Mouse (Mus musculus) heart, postnatal 36 days (tissue): Measurements from ENCODE around the gene Gm10974. TPM values are rescaled to one million over a fixed set of nuclear protein-coding genes. Genes with fewer than 3 reads are reported as not detected.
A peak's percentile ranks its signal among the peaks of the same experiment; 100 is the strongest.

ENCODE experiments used
- DNase-seq, 2 experiments: peaks; one replicate each; pipeline ENCODE4 v3.0.0; 2021 to 2022
- intact Hi-C: fragments of 180-260 bp; cut with DNase I; formaldehyde crosslinking; loops from one replicate; pipeline ENCODE4 v1.15.1; 2025
- total RNA-seq, 2 experiments: library from RNA; stranded (reverse); gene quantifications; 2 replicates each; pipeline ENCODE4 v1.2.3; 2021

Gene Gm10974
- total RNA-seq, 2 experiments from 2014 or later = not detected

DNA sequence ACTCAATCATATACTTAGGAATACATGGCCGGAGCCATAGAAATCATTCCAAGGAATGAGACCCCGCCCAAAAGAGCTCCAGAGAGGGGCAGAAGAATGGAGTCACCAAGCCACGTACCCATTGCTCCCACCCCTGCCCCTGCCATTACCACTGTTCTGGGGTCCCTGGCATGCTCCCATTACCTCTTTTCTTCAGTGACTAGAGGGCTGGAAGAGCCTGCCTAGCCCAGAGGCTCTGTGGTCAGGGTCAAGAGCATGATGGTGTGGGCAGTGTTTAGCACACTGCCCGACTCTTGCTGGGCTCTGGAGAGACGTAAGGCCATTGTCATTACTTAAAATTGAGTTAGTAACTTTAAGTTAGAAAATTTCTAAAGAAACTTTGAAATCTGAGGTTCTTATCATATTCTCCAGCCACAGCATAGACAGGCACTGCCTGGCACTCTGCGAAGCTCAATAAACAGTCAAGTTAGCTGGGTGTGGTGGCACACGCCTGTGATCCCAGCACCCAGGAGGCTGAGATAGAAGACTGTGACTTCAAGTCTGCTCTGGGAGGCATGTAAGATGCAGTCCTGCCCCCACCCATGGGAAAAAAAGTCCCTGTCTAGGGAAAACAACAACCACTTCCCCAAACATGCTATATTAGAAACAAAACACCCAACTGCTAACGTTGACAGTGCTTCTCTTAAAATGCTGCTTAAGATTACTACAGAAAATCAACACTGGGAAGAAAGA lies 9.7 kb upstream of the Gm10974 start:
- intact Hi-C loops = no loop called here
- DNase-seq = no peak

- intact Hi-C loops = no loop called here
- DNase-seq = no peak
Measured at GRCm38 (mm10) chr7:66358461-66358860, 7.2 kb upstream of the Gm10974 start.

GRCm38 (mm10) chr7:66359044-66359443 lies 6.7 kb upstream of the Gm10974 start:
- intact Hi-C loops = no loop called here
- no peak for DNase-seq

- DNase-seq = no peak
- intact Hi-C loops = no loop called here
Measured at GRCm38 (mm10) chr7:66364491-66364890, 1.2 kb upstream of the Gm10974 start.

DNA sequence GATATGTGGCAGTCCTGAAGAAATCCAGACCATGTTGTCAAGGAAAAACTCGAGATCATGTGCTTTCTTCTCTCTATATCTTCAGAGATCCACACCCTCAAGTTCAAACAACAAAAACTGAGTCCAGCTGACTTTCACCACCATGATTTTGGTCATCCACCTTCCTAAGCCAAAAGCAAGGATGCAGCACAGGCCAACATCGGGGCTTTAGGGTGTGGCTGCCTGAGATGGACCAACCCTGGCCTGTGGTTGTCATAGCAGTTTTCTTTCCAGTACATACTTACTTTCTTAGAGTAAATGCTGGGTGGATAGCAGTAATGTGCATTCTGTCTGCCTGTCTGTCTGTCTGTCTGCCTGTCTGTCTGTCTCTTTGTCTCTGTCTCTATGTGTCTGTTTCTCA lies 294 bp upstream of the Gm10974 start:
- DNase-seq = no peak
- intact Hi-C loops = no loop called here

DNA sequence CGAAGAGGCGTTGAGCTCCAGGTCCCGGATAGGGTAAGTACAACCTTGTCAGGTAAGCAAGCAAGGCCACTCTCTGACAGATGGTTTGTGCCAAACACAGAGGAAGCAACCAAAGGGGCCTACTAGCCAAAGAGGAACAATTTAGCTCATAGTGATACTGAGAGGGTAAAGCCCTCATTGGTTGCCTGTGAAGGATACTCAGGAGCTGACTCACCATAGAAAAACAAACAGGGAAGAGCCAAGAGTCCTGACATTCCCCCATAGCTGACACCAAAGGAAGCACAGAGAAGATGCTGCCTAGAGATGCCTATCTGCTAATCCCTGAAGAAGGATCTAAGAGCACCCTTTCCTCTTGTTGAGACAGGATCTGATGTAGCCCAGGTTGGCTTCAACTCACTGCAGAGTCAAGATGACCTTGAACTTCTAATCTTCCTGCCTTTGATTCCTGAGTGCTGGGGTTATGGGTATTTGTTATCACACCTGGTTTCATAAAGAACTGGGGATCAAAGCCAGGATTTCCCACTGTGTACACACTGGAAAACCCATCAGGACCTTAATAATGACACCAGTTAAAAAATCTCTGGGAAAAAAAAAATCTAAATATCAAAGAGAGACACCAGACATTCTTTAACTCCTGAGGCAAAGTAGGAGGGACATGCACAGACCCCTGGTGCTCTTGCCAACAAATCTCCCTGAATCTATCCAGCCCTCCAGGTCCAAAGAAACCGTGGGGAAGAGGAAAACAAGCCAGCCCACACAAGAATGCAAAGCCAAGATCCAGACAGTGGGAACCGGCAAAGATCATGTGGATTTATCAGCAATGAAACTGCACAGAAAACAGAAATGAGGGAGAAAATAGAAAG lies 3.6 kb downstream of the Gm10974 start:
- intact Hi-C loops = no loop called here
- DNase-seq = no peak

GRCm38 (mm10) chr7:66369934-66370445 lies 4.3 kb downstream of the Gm10974 start:
- no peak for DNase-seq
- intact Hi-C loops = no loop called here

- intact Hi-C loops = no loop called here
- DNase-seq = no peak
Measured at GRCm38 (mm10) chr7:66370970-66371369, 5.3 kb downstream of the Gm10974 start.

- DNase-seq = no peak
- intact Hi-C loops = no loop called here
Measured at GRCm38 (mm10) chr7:66373391-66373790, 7.7 kb downstream of the Gm10974 start.

- intact Hi-C loops = no loop called here
- DNase-seq = no peak
Measured at GRCm38 (mm10) chr7:66375736-66376135, 10.0 kb downstream of the Gm10974 start.

DNA sequence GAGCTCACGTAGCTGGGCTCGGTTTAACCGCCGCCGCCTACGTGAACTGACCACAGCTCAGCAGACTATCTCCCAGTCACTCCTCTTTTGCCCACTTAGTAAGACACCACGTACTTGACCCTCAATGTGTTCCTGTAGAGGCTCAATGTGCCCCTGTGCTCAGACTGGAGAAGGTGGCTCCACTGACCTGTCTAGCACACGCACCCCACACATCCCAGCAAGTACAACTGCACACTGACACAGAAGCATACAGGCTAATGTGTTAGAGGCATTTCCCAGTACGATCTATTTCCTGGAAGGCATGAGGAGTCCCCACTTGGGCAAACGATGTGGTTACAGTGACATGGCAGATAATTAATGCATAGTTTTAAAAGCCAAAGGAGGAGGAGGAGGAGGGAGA lies 10.9 kb downstream of the Gm10974 start:
- no peak for DNase-seq
- intact Hi-C loops = no loop called here

GRCm38 (mm10) chr7:66384213-66384612 lies 18.5 kb downstream of the Gm10974 start:
- intact Hi-C loops = no loop called here
- no peak for DNase-seq

- DNase-seq = no peak
- intact Hi-C loops = no loop called here
Measured at GRCm38 (mm10) chr7:66384891-66385290, 19.2 kb downstream of the Gm10974 start.

GRCm38 (mm10) chr7:66385826-66386225 lies 20.1 kb downstream of the Gm10974 start:
- DNase-seq = no peak
- intact Hi-C loops = no loop called here

- no peak for DNase-seq
- intact Hi-C loops = no loop called here
Measured at GRCm38 (mm10) chr7:66386411-66386810, 20.7 kb downstream of the Gm10974 start.

GRCm38 (mm10) chr7:66387419-66387812 lies 21.7 kb downstream of the Gm10974 start:
- DNase-seq = peak; percentile 23 to 41
- intact Hi-C loops = no loop called here

GRCm38 (mm10) chr7:66387813-66388521 lies 22.3 kb downstream of the Gm10974 start, which contains the start of gene Lrrk1:
TSS of gene Lrrk1 (minus strand) at chr7:66388350.
- intact Hi-C loops = loop anchor here (1.0 to 2.0 kb wide), 3 partner anchors 45 to 285 kb away; no protein-coding TSS in a partner anchor

GRCm38 (mm10) chr7:66388621-66389532 lies 23.2 kb downstream of the Gm10974 start:
- intact Hi-C loops = loop anchor here (1.0 to 2.0 kb wide), 3 partner anchors 46 to 286 kb away; no protein-coding TSS in a partner anchor
- peak; percentile 63 to 76 for DNase-seq

More at GRCm38 (mm10) chr7:66387813-66388521, 22.3 kb downstream of the Gm10974 start, which contains the start of gene Lrrk1:
- peak; percentile 74 to 82 for DNase-seq

GRCm38 (mm10) chr7:66397288-66397687 lies 31.6 kb downstream of the Gm10974 start:
- DNase-seq = no peak
- intact Hi-C loops = no loop called here

DNA sequence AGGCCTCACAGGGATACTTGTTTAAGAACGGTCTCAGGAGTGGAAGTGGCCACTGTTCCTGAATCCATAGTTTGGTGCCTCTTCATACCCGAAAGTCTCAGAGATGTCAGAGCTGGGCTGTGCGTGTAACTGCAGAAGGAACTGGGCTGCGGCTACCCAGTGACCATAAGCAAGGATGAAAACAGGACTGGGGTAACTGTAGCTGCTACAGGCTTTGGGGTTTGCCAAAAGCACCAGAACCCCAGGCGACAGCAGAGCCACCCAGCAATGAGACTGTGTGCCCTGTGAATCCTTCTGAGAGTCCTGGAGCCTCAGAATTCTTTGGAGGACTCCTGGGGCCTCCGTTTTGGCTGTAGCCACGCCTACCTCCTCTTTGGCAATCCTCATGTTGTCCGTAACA lies 35.9 kb downstream of the Gm10974 start:
- no peak for DNase-seq
- intact Hi-C loops = no loop called here
